Mouse (Mus musculus) liver, postnatal 0 days (tissue): ENCODE results near the gene Tfcp2.
A peak's percentile ranks its signal among the peaks of the same experiment; 100 is the strongest.

Experiments
- CTCF ChIP-seq: sonication (generic); IDR thresholded peaks from 2 replicates; pipeline ENCODE4 v1.5.1; 2016; ENCODE audit warnings: antibody characterized with exemption, low read depth
- EP300 ChIP-seq: IDR thresholded peaks from 2 replicates; pipeline ENCODE4 v1.6.1; 2016; ENCODE audit warnings: antibody characterized with exemption, low read depth, mild to moderate bottlenecking

- TF ChIP-seq CTCF: 0 out of 2 replicates have a peak, but pooled peaks have one; percentile 37
- TF ChIP-seq EP300: no peak
Measured at GRCm38 (mm10) chr15:100465432-100465831, 86.4 kb downstream of the Tfcp2 start.
